Mouse (Mus musculus): ENCODE measurements around the gene Nudt22. TPM values are rescaled to one million over a fixed set of nuclear protein-coding genes. Genes with fewer than 3 reads are reported as not detected.

The Nudt22 gene
- polyA plus RNA-seq, 1 experiment from 2014 or later, result 16.9 TPM

DNA sequence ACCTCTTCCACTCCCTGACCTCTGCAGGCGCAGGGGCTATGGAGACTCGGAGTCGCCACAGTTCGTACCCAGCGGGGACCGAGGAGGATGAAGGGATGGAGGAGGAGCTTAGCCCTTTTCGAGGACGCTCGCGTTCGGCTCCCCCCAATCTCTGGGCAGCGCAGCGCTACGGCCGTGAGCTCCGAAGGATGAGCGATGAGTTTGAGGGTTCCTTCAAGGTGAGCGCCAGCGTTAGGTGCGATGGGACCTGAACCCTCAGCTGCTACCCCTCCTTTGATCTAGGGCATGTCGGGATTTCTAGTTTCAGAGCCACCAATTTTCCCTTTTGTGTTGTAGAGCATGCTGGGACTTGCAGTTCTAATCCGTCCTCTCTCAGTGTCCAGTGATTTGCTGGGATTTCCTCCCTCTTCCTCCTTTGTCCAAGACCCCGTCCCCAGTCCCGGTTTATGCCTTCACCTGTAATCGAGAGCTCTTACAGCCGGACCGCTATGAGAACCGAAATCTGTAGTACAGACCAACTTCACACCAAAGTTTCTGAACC, 45.2 kb downstream of the Nudt22 start:
- Histone ChIP-seq H3K9me3 (ENCODE audit: control insufficient read depth, low read length) (no peaks in the 10 kb centered on the region), H3K27me3 (replicated peaks; ENCODE audit: control insufficient read depth, insufficient read depth, low read length) (no peaks in the 10 kb centered on the region), H3K9ac (ENCODE audit: low read depth, low read length) (peak overlapping the region; percentile 89), H3K27ac (ENCODE audit: low read depth, low read length) (peak overlapping the region; percentile 98), H3K4me3 (ENCODE audit: low read depth, low read length) (peak overlapping the region; percentile 64), H3K36me3 (ENCODE audit: control insufficient read depth, insufficient read depth, low read length) (peaks cover 10% of the 10 kb centered on the region; the same call in 1 of the 2 replicates), H3K4me2 (peak overlapping the region; percentile 98), H3K4me1 (replicated peaks; ENCODE audit: control insufficient read depth, insufficient read depth, low read length) (peaks cover 27% of the 10 kb centered on the region)
- DNase-seq (ENCODE audit: low spot score), result peak; percentile 71
- ATAC-seq (replicated peaks; ENCODE audit: low FRiP score), result peak; percentile 34
- WGBS, result under 1% methylated on average over 28 of the region's 28 CpGs

DNA sequence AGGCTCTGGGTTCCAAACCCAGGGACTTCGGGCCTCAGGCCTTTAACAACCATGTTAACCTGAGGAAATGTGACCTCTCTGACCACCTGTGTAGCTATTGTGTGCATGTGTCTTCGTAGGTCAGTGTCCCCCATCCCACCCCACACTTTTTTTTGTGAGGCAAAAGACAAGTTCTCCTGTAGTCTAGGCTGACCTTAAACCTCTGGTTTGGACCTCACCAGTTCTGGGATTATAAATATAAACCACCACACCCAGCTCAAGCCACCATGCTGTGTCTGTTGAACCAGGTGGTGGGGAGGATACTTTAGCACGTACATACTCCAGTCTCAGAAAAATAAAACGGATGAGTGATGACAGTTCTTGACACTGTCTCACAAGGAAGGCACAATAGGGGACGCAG, 46.0 kb downstream of the Nudt22 start:
- Histone ChIP-seq H3K4me3 (ENCODE audit: low read depth, low read length) (peak overlapping the region; percentile 64), H3K9me3 (ENCODE audit: control insufficient read depth, low read length) (no peaks in the 10 kb centered on the region), H3K9ac (ENCODE audit: low read depth, low read length) (peak overlapping the region; percentile 89), H3K27me3 (replicated peaks; ENCODE audit: control insufficient read depth, insufficient read depth, low read length) (no peaks in the 10 kb centered on the region), H3K27ac (ENCODE audit: low read depth, low read length) (no peak overlapping the region), H3K4me1 (replicated peaks; ENCODE audit: control insufficient read depth, insufficient read depth, low read length) (peaks cover 27% of the 10 kb centered on the region), H3K4me2 (peak overlapping the region; percentile 98), H3K36me3 (ENCODE audit: control insufficient read depth, insufficient read depth, low read length) (peaks cover 9% of the 10 kb centered on the region; the same call in 1 of the 2 replicates)
- no peak for DNase-seq (ENCODE audit: low spot score)
- ATAC-seq (replicated peaks; ENCODE audit: low FRiP score), result no peak
- WGBS, result 62% methylated on average over 5 of the region's 5 CpGs

DNA sequence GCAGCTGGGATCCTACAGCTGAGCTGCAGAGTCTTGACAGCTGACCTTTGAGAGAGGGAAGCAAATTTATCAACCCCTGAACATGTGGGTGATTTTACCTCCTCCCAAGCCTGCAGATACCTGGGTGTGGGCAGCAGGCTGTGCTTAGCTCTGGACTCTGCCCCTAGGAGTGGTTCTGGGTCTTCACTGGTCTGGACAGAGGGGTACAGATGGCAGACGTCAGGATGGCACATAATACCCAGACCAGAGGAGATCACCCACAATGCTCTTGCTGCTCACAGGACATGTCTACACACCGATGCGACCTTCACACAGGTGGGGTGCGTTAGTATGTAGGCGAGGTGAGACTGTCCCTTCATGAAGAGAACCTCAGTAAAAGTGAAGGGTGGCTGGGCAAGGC, 46.4 kb downstream of the Nudt22 start:
- Histone ChIP-seq H3K9ac (ENCODE audit: low read depth, low read length) (0 out of 2 replicates have a peak overlapping the region, but pooled peaks have one; percentile 1), H3K4me2 (peak overlapping the region; percentile 98), H3K4me1 (replicated peaks; ENCODE audit: control insufficient read depth, insufficient read depth, low read length) (peaks cover 27% of the 10 kb centered on the region), H3K36me3 (ENCODE audit: control insufficient read depth, insufficient read depth, low read length) (peaks cover 6% of the 10 kb centered on the region; the same call in 1 of the 2 replicates), H3K9me3 (ENCODE audit: control insufficient read depth, low read length) (no peaks in the 10 kb centered on the region), H3K4me3 (ENCODE audit: low read depth, low read length) (no peak overlapping the region), H3K27ac (ENCODE audit: low read depth, low read length) (no peak overlapping the region), H3K27me3 (replicated peaks; ENCODE audit: control insufficient read depth, insufficient read depth, low read length) (no peaks in the 10 kb centered on the region)
- 88% methylated on average over 5 of the region's 5 CpGs for WGBS
- ATAC-seq (replicated peaks; ENCODE audit: low FRiP score) (no peak), DNase-seq (ENCODE audit: low spot score) (no peak)

DNA sequence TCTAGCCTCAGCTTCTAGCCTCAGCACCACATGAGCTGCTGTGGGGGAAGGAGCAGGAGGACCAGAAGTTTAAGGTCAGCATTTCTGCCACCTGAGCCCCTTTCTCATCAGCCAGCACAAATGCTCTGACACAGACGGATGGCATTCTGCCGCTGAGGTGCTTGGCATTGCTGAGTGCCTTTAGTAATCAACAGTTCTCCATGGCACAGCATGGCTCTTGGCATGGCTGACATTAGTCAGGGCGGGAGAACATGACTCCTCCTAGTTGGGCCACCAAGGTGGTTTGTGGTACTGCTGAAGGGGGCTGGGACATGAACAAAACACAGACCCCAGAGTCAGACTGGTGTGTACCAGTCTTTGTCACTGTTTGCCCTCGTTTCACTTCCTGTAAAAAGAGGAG, 47.7 kb downstream of the Nudt22 start:
- no peak overlapping the region for H3K4me2 ChIP-seq
- no peak overlapping the region for H3K9ac ChIP-seq (ENCODE audit: low read depth, low read length)
- peaks cover 26% of the 10 kb centered on the region for H3K4me1 ChIP-seq (replicated peaks; ENCODE audit: control insufficient read depth, insufficient read depth, low read length)
- no peak for ATAC-seq (replicated peaks; ENCODE audit: low FRiP score)
- 83% methylated on average over 4 of the region's 4 CpGs for WGBS
- H3K36me3 ChIP-seq (ENCODE audit: control insufficient read depth, insufficient read depth, low read length), result 0 out of 2 replicates have a peak, but pooled peaks cover 3% of the 10 kb centered on the region
- H3K27me3 ChIP-seq (replicated peaks; ENCODE audit: control insufficient read depth, insufficient read depth, low read length), result no peaks in the 10 kb centered on the region
- H3K4me3 ChIP-seq (ENCODE audit: low read depth, low read length), result no peak overlapping the region
- H3K27ac ChIP-seq (ENCODE audit: low read depth, low read length), result no peak overlapping the region
- no peak for DNase-seq (ENCODE audit: low spot score)
- H3K9me3 ChIP-seq (ENCODE audit: control insufficient read depth, low read length), result no peaks in the 10 kb centered on the region

DNA sequence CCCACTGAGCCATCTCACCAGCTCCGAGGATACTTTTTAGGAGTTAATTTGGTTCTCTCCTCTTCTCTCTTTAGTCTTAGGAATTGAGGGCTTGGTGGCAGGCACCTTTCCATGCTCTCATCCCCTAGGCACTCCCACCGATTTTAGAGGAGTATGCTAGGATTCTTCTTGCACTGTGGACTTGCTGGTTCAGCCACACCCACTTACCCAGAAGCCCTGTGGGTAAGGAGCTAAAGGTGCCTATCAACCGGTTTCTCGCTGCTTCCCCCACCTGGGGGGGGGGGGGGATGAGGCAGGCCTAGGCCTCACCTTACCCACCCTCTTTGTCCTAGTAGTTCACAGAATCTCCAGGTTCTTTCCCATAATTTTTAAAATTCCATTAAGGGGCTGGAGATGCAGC, 48.2 kb downstream of the Nudt22 start:
- ATAC-seq (replicated peaks; ENCODE audit: low FRiP score) (no peak), DNase-seq (ENCODE audit: low spot score) (no peak)
- H3K9ac ChIP-seq (ENCODE audit: low read depth, low read length), result no peak overlapping the region
- H3K4me2 ChIP-seq, result no peak overlapping the region
- H3K27me3 ChIP-seq (replicated peaks; ENCODE audit: control insufficient read depth, insufficient read depth, low read length), result no peaks in the 10 kb centered on the region
- H3K4me3 ChIP-seq (ENCODE audit: low read depth, low read length), result no peak overlapping the region
- WGBS, result 56% methylated on average over 4 of the region's 4 CpGs
- H3K36me3 ChIP-seq (ENCODE audit: control insufficient read depth, insufficient read depth, low read length), result 0 out of 2 replicates have a peak, but pooled peaks cover 3% of the 10 kb centered on the region
- H3K9me3 ChIP-seq (ENCODE audit: control insufficient read depth, low read length), result no peaks in the 10 kb centered on the region
- H3K27ac ChIP-seq (ENCODE audit: low read depth, low read length), result no peak overlapping the region
- H3K4me1 ChIP-seq (replicated peaks; ENCODE audit: control insufficient read depth, insufficient read depth, low read length), result peaks cover 26% of the 10 kb centered on the region

DNA sequence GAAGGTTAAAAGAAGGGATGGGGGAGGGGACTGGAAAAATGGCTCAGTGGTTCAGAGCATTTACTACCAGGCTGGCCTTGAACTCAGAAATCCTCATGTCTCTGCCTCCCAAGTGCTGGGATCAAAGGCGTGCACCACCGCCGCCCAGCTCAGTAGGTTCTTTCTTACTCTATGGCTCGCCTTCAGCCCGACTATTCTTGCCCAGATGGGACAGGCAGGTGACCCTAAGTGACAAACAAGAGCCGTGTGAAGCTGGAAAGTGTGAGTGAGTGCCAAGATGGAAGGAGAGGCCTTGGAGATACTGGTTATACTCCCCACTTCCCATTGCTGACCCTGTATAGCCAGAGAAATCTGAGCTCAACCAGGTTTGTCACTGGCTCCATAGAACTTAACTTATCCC, 52.2 kb downstream of the Nudt22 start:
- H3K4me3 ChIP-seq (ENCODE audit: low read depth, low read length), result no peak overlapping the region
- 0 out of 2 replicates have a peak, but pooled peaks cover 3% of the 10 kb centered on the region for H3K36me3 ChIP-seq (ENCODE audit: control insufficient read depth, insufficient read depth, low read length)
- H3K27me3 ChIP-seq (replicated peaks; ENCODE audit: control insufficient read depth, insufficient read depth, low read length), result no peaks in the 10 kb centered on the region
- DNase-seq (ENCODE audit: low spot score) (no peak), ATAC-seq (replicated peaks; ENCODE audit: low FRiP score) (no peak)
- 88% methylated on average over 6 of the region's 6 CpGs for WGBS
- H3K27ac ChIP-seq (ENCODE audit: low read depth, low read length), result no peak overlapping the region
- H3K9me3 ChIP-seq (ENCODE audit: control insufficient read depth, low read length), result no peaks in the 10 kb centered on the region
- no peak overlapping the region for H3K4me2 ChIP-seq
- H3K9ac ChIP-seq (ENCODE audit: low read depth, low read length), result no peak overlapping the region
- H3K4me1 ChIP-seq (replicated peaks; ENCODE audit: control insufficient read depth, insufficient read depth, low read length), result peaks cover 16% of the 10 kb centered on the region

Other genes starting within 250 kb of the Nudt22 start
- gene Rps6ka4, start 155.5 kb downstream of the Nudt22 start, polyA plus RNA-seq (2014; fragmentation: Nextera tagmentation; extraction: Ambion mirVana), result 11.5 and 12.6 TPM in 2 replicates
- 2.8 and 4.4 TPM in 2 replicates for gene Ccdc88b, start 137.9 kb downstream of the Nudt22 start, polyA plus RNA-seq (2014; fragmentation: Nextera tagmentation; extraction: Ambion mirVana)
- gene Trmt112, start 86.4 kb downstream of the Nudt22 start, polyA plus RNA-seq (2014; fragmentation: Nextera tagmentation; extraction: Ambion mirVana), result 167 and 169 TPM in 2 replicates
- 106 and 117 TPM in 2 replicates for gene Prdx5, start 86.0 kb downstream of the Nudt22 start, polyA plus RNA-seq (2014; fragmentation: Nextera tagmentation; extraction: Ambion mirVana)
- 4.1 and 5.9 TPM in 2 replicates for gene Esrra, start 74.3 kb downstream of the Nudt22 start, polyA plus RNA-seq (2014; fragmentation: Nextera tagmentation; extraction: Ambion mirVana)
- gene Catsperz, start 70.7 kb downstream of the Nudt22 start, polyA plus RNA-seq (2014; fragmentation: Nextera tagmentation; extraction: Ambion mirVana), result 0.49 and 0.91 TPM in 2 replicates
- 0.18 and 0.38 TPM in 2 replicates for gene Kcnk4, start 61.6 kb downstream of the Nudt22 start, polyA plus RNA-seq (2014; fragmentation: Nextera tagmentation; extraction: Ambion mirVana)
- 51.9 and 54.7 TPM in 2 replicates for gene Bad, start 54.3 kb downstream of the Nudt22 start, polyA plus RNA-seq (2014; fragmentation: Nextera tagmentation; extraction: Ambion mirVana)
- gene Gpr137, start 53.6 kb downstream of the Nudt22 start, polyA plus RNA-seq (2014; fragmentation: Nextera tagmentation; extraction: Ambion mirVana), result 18.2 and 18.9 TPM in 2 replicates
- 189 and 221 TPM in 2 replicates for gene Ppp1r14b, start 21.1 kb downstream of the Nudt22 start, polyA plus RNA-seq (2014; fragmentation: Nextera tagmentation; extraction: Ambion mirVana)
- 20.6 and 23.4 TPM in 2 replicates for gene Plcb3, start 19.6 kb downstream of the Nudt22 start, polyA plus RNA-seq (2014; fragmentation: Nextera tagmentation; extraction: Ambion mirVana)
- gene Fkbp2, start 15.6 kb downstream of the Nudt22 start, polyA plus RNA-seq (2014; fragmentation: Nextera tagmentation; extraction: Ambion mirVana), result 111 and 124 TPM in 2 replicates
- 24.3 and 28.8 TPM in 2 replicates for gene Vegfb, start 8.5 kb downstream of the Nudt22 start, polyA plus RNA-seq (2014; fragmentation: Nextera tagmentation; extraction: Ambion mirVana)
- gene Dnajc4, start 3.5 kb downstream of the Nudt22 start, polyA plus RNA-seq (2014; fragmentation: Nextera tagmentation; extraction: Ambion mirVana), result 14.0 and 14.7 TPM in 2 replicates
- 3.9 and 4.9 TPM in 2 replicates for gene Trpt1, start within 50 bp of the Nudt22 start, polyA plus RNA-seq (2014; fragmentation: Nextera tagmentation; extraction: Ambion mirVana)
- 155 and 170 TPM in 2 replicates for gene Fermt3, start 23.4 kb upstream of the Nudt22 start, polyA plus RNA-seq (2014; fragmentation: Nextera tagmentation; extraction: Ambion mirVana)
- gene Stip1, start 43.9 kb upstream of the Nudt22 start, polyA plus RNA-seq (2014; fragmentation: Nextera tagmentation; extraction: Ambion mirVana), result 356 and 387 TPM in 2 replicates
- 5.9 and 6.7 TPM in 2 replicates for gene Macrod1, start 60.7 kb upstream of the Nudt22 start, polyA plus RNA-seq (2014; fragmentation: Nextera tagmentation; extraction: Ambion mirVana)
- gene Flrt1, start 109.6 kb upstream of the Nudt22 start, polyA plus RNA-seq (2014; fragmentation: Nextera tagmentation; extraction: Ambion mirVana), result 0.60 and 0.64 TPM in 2 replicates
- 139 and 140 TPM in 2 replicates for gene Otub1, start 210.2 kb upstream of the Nudt22 start, polyA plus RNA-seq (2014; fragmentation: Nextera tagmentation; extraction: Ambion mirVana)
- gene Cox8a, start 221.5 kb upstream of the Nudt22 start, polyA plus RNA-seq (2014; fragmentation: Nextera tagmentation; extraction: Ambion mirVana), result 1,017 and 1,108 TPM in 2 replicates
- gene Naa40, start 245.1 kb upstream of the Nudt22 start, polyA plus RNA-seq (2014; fragmentation: Nextera tagmentation; extraction: Ambion mirVana), result 70.7 and 76.0 TPM in 2 replicates